Mouse (Mus musculus) urinary bladder, postnatal 25 days (tissue): ENCODE measurements around the gene Ctso.

Experiments used
- DNase-seq: peaks from one replicate; pipeline ENCODE4 v3.0.0; 2022; ENCODE audit warnings: low spot score

Ctso gene

GRCm38 (mm10) chr3:81957484-81957883, 25.1 kb downstream of the Ctso start:
- DNase-seq = no peak

GRCm38 (mm10) chr3:81961336-81961735, 28.9 kb downstream of the Ctso start:
- DNase-seq = no peak

- no peak for DNase-seq
Measured at GRCm38 (mm10) chr3:81963768-81964167, 31.4 kb downstream of the Ctso start.

GRCm38 (mm10) chr3:81964596-81964995, 32.2 kb downstream of the Ctso start:
- no peak for DNase-seq

GRCm38 (mm10) chr3:81975607-81976006, 43.2 kb downstream of the Ctso start:
- no peak for DNase-seq

GRCm38 (mm10) chr3:81976102-81976501, 43.7 kb downstream of the Ctso start, which contains the start of gene Tdo2:
TSS of gene Tdo2 (minus strand) at chr3:81976202.
- no peak for DNase-seq

GRCm38 (mm10) chr3:81981576-81981975, 49.2 kb downstream of the Ctso start:
- no peak for DNase-seq

GRCm38 (mm10) chr3:81981990-81982389, 49.6 kb downstream of the Ctso start, which contains the start of gene Asic5:
TSS of gene Asic5 (plus strand) at chr3:81982290.
- no peak for DNase-seq

GRCm38 (mm10) chr3:81983120-81983895, 50.9 kb downstream of the Ctso start:
- DNase-seq = no peak

- DNase-seq = no peak
Measured at GRCm38 (mm10) chr3:81985100-81985499, 52.7 kb downstream of the Ctso start.

GRCm38 (mm10) chr3:81986103-81986502, 53.7 kb downstream of the Ctso start:
- DNase-seq = no peak

- no peak for DNase-seq
Measured at GRCm38 (mm10) chr3:81987628-81988027, 55.2 kb downstream of the Ctso start.

GRCm38 (mm10) chr3:81989692-81990141, 57.3 kb downstream of the Ctso start:
- DNase-seq = no peak

GRCm38 (mm10) chr3:81990531-81990930, 58.1 kb downstream of the Ctso start:
- no peak for DNase-seq

- no peak for DNase-seq
Measured at GRCm38 (mm10) chr3:81995371-81995770, 63.0 kb downstream of the Ctso start.

GRCm38 (mm10) chr3:81995988-81996387, 63.6 kb downstream of the Ctso start:
- DNase-seq = peak; percentile 6
